Mouse (Mus musculus): Measurements from ENCODE around the gene Gm7534. TPM values are rescaled to one million over a fixed set of nuclear protein-coding genes. Genes with fewer than 3 reads are reported as not detected.

Gm7534 gene
- polyA plus RNA-seq (2012): not detected in 2 replicates

- TF ChIP-seq GATA1 (IDR thresholded peaks at IDR 0.05; ENCODE audit: low read length): no peak
These were observed at the start of gene Gm7534 for GRCm38 (mm10) chr4:134202904-134203303. Gene Gm7534, minus strand, starts transcription at chr4:134203004.

- no peak for TF ChIP-seq GATA1 (IDR thresholded peaks at IDR 0.05; ENCODE audit: low read length)
These were observed 49.5 kb upstream of the Gm7534 start for GRCm38 (mm10) chr4:134252131-134252910.

GRCm38 (mm10) chr4:134251241-134252130, 48.7 kb upstream of the Gm7534 start:
- no peak for TF ChIP-seq GATA1 (IDR thresholded peaks at IDR 0.05; ENCODE audit: low read length)

GRCm38 (mm10) chr4:134250930-134251240, 48.1 kb upstream of the Gm7534 start:
- no peak for TF ChIP-seq GATA1 (IDR thresholded peaks at IDR 0.05; ENCODE audit: low read length)

GRCm38 (mm10) chr4:134250116-134250929, 47.5 kb upstream of the Gm7534 start:
- no peak for TF ChIP-seq GATA1 (IDR thresholded peaks at IDR 0.05; ENCODE audit: low read length)

GRCm38 (mm10) chr4:134249651-134250050, 46.8 kb upstream of the Gm7534 start:
- TF ChIP-seq GATA1 (IDR thresholded peaks at IDR 0.05; ENCODE audit: low read length): no peak

GRCm38 (mm10) chr4:134246719-134247258, 44.0 kb upstream of the Gm7534 start, which contains the start of gene Gm30191:
Gene Gm30191, plus strand, starts transcription at chr4:134246935.
- TF ChIP-seq GATA1 (IDR thresholded peaks at IDR 0.05; ENCODE audit: low read length): no peak

- no peak for TF ChIP-seq GATA1 (IDR thresholded peaks at IDR 0.05; ENCODE audit: low read length)
These were observed 43.5 kb upstream of the Gm7534 start for GRCm38 (mm10) chr4:134246256-134246655.

- TF ChIP-seq GATA1 (IDR thresholded peaks at IDR 0.05; ENCODE audit: low read length): no peak
These were observed 42.5 kb upstream of the Gm7534 start, which contains the start of gene Zfp593 for GRCm38 (mm10) chr4:134245148-134245843. Gene Zfp593, minus strand, starts transcription at chr4:134245592.

GRCm38 (mm10) chr4:134243516-134244250, 40.9 kb upstream of the Gm7534 start, which contains the start of gene E130218I03Rik:
Gene E130218I03Rik, plus strand, starts transcription at chr4:134243662.
- TF ChIP-seq GATA1 (IDR thresholded peaks at IDR 0.05; ENCODE audit: low read length): no peak

GRCm38 (mm10) chr4:134238686-134239085, 35.9 kb upstream of the Gm7534 start:
- no peak for TF ChIP-seq GATA1 (IDR thresholded peaks at IDR 0.05; ENCODE audit: low read length)

- no peak for TF ChIP-seq GATA1 (IDR thresholded peaks at IDR 0.05; ENCODE audit: low read length)
These were observed 35.5 kb upstream of the Gm7534 start, which contains the start of gene Cnksr1 for GRCm38 (mm10) chr4:134238279-134238651. Gene Cnksr1, minus strand, starts transcription at chr4:134238399.

- no peak for TF ChIP-seq GATA1 (IDR thresholded peaks at IDR 0.05; ENCODE audit: low read length)
These were observed 34.9 kb upstream of the Gm7534 start for GRCm38 (mm10) chr4:134237582-134238278.

All from G1E-ER4 (cell line).